Mouse (Mus musculus): ENCODE data around the gene Gm28035. TPM values are rescaled to one million over a fixed set of nuclear protein-coding genes. Genes with fewer than 3 reads are reported as not detected.

Gm28035 gene
- polyA plus RNA-seq, 1 experiment from 2014 or later = 0.24 TPM

- WGBS = 95% methylated on average over 5 of the region's 5 CpGs
- ATAC-seq (ENCODE audit: low read depth) = no peak
Measured at GRCm38 (mm10) chr2:30325296-30325695, 84.9 kb downstream of the Gm28035 start.

GRCm38 (mm10) chr2:30327276-30327675, 86.9 kb downstream of the Gm28035 start:
- Histone ChIP-seq H3K4me2 (no peak overlapping the region), H3K27me3 (no peaks in the 10 kb centered on the region), H3K4me1 (replicated peaks) (no peaks in the 10 kb centered on the region), H3K9ac (no peak overlapping the region), H3K4me3 (no peak overlapping the region), H3K36me3 (peaks cover 99% of the 10 kb centered on the region), H3K27ac (replicated peaks) (no peak overlapping the region), H3K9me3 (no peaks in the 10 kb centered on the region)
- WGBS = 96% methylated on average over 7 of the region's 7 CpGs
- no peak for ATAC-seq (ENCODE audit: low read depth)

More at GRCm38 (mm10) chr2:30325296-30325695, 84.9 kb downstream of the Gm28035 start:
- Histone ChIP-seq H3K4me2 (no peak overlapping the region), H3K9ac (no peak overlapping the region), H3K4me3 (no peak overlapping the region), H3K4me1 (replicated peaks) (no peaks in the 10 kb centered on the region), H3K27ac (replicated peaks) (no peak overlapping the region), H3K36me3 (peaks cover 99% of the 10 kb centered on the region), H3K27me3 (no peaks in the 10 kb centered on the region), H3K9me3 (no peaks in the 10 kb centered on the region)

GRCm38 (mm10) chr2:30328791-30329190, 88.4 kb downstream of the Gm28035 start:
- H3K4me1 ChIP-seq (replicated peaks) = no peaks in the 10 kb centered on the region
- WGBS = 85% methylated on average over 3 of the region's 3 CpGs
- ATAC-seq (ENCODE audit: low read depth) = no peak
- H3K9ac ChIP-seq = no peak overlapping the region
- no peak overlapping the region for H3K4me2 ChIP-seq
- H3K27ac ChIP-seq (replicated peaks) = no peak overlapping the region
- H3K36me3 ChIP-seq = peaks cover 99% of the 10 kb centered on the region
- no peak overlapping the region for H3K4me3 ChIP-seq
- H3K27me3 ChIP-seq = no peaks in the 10 kb centered on the region
- no peaks in the 10 kb centered on the region for H3K9me3 ChIP-seq

Other genes starting within 250 kb of the Gm28035 start
- gene Wdr34, start 191.7 kb upstream of the Gm28035 start, polyA plus RNA-seq (2015; fragmentation: Nextera tagmentation; extraction: Ambion mirVana) = 49.6 and 53.5 TPM in 2 replicates
- 338 and 380 TPM in 2 replicates for gene Set, start 183.2 kb upstream of the Gm28035 start, polyA plus RNA-seq (2015; fragmentation: Nextera tagmentation; extraction: Ambion mirVana)
- gene Pkn3, start 162.9 kb upstream of the Gm28035 start, polyA plus RNA-seq (2015; fragmentation: Nextera tagmentation; extraction: Ambion mirVana) = 1.8 and 2.7 TPM in 2 replicates
- 26.5 and 32.5 TPM in 2 replicates for gene Zdhhc12, start 146.9 kb upstream of the Gm28035 start, polyA plus RNA-seq (2015; fragmentation: Nextera tagmentation; extraction: Ambion mirVana)
- 11.8 and 12.8 TPM in 2 replicates for gene Zer1, start 116.0 kb upstream of the Gm28035 start, polyA plus RNA-seq (2015; fragmentation: Nextera tagmentation; extraction: Ambion mirVana)
- gene Tbc1d13, start 106.8 kb upstream of the Gm28035 start, polyA plus RNA-seq (2015; fragmentation: Nextera tagmentation; extraction: Ambion mirVana) = 9.4 and 11.7 TPM in 2 replicates
- 15.6 and 17.3 TPM in 2 replicates for gene Endog, start 69.1 kb upstream of the Gm28035 start, polyA plus RNA-seq (2015; fragmentation: Nextera tagmentation; extraction: Ambion mirVana)
- 59.0 and 61.0 TPM in 2 replicates for gene Spout1, start 62.1 kb upstream of the Gm28035 start, polyA plus RNA-seq (2015; fragmentation: Nextera tagmentation; extraction: Ambion mirVana)
- gene Kyat1, start 34.7 kb upstream of the Gm28035 start, polyA plus RNA-seq (2015; fragmentation: Nextera tagmentation; extraction: Ambion mirVana) = 13.1 and 13.3 TPM in 2 replicates
- 50.7 and 54.8 TPM in 2 replicates for gene Lrrc8a, start 2.9 kb upstream of the Gm28035 start, polyA plus RNA-seq (2015; fragmentation: Nextera tagmentation; extraction: Ambion mirVana)
- gene Phyhd1, start 25.6 kb downstream of the Gm28035 start, polyA plus RNA-seq (2015; fragmentation: Nextera tagmentation; extraction: Ambion mirVana) = 4.3 and 4.8 TPM in 2 replicates
- not detected in 2 replicates for gene Gm28038, start 40.5 kb downstream of the Gm28035 start, polyA plus RNA-seq (2015; fragmentation: Nextera tagmentation; extraction: Ambion mirVana)
- gene Dolk, start 45.8 kb downstream of the Gm28035 start, polyA plus RNA-seq (2015; fragmentation: Nextera tagmentation; extraction: Ambion mirVana) = 33.1 and 35.6 TPM in 2 replicates
- gene Nup188, start 45.8 kb downstream of the Gm28035 start, polyA plus RNA-seq (2015; fragmentation: Nextera tagmentation; extraction: Ambion mirVana) = 19.7 and 26.7 TPM in 2 replicates
- gene Sh3glb2, start 118.8 kb downstream of the Gm28035 start, polyA plus RNA-seq (2015; fragmentation: Nextera tagmentation; extraction: Ambion mirVana) = 131 and 147 TPM in 2 replicates
- gene Miga2, start 123.7 kb downstream of the Gm28035 start, polyA plus RNA-seq (2015; fragmentation: Nextera tagmentation; extraction: Ambion mirVana) = 26.0 and 26.3 TPM in 2 replicates
- 51.4 and 52.0 TPM in 2 replicates for gene Dolpp1, start 151.7 kb downstream of the Gm28035 start, polyA plus RNA-seq (2015; fragmentation: Nextera tagmentation; extraction: Ambion mirVana)
- 22.2 and 23.0 TPM in 2 replicates for gene Crat, start 175.2 kb downstream of the Gm28035 start, polyA plus RNA-seq (2015; fragmentation: Nextera tagmentation; extraction: Ambion mirVana)
- gene Ptpa, start 175.5 kb downstream of the Gm28035 start, polyA plus RNA-seq (2015; fragmentation: Nextera tagmentation; extraction: Ambion mirVana) = 124 and 126 TPM in 2 replicates
- gene Ier5l, start 233.7 kb downstream of the Gm28035 start, polyA plus RNA-seq (2015; fragmentation: Nextera tagmentation; extraction: Ambion mirVana) = 2.1 and 3.1 TPM in 2 replicates

Data from neural tube, embryonic 13.5 days (tissue).